Mouse (Mus musculus) MEL (cell line): ENCODE results near the gene Ticam1. TPM values are rescaled to one million over a fixed set of nuclear protein-coding genes. Genes with fewer than 3 reads are reported as not detected.

ENCODE experiments used
- DNase-seq: peaks from one replicate; pipeline ENCODE4 v3.0.0; 2011; ENCODE audit warnings: low read depth, low spot score
- H3K27ac ChIP-seq: 2 replicates; pipeline ENCODE4 v1.5.1; 2012; ENCODE audit warnings: low read depth, mild to moderate bottlenecking, control low read depth, low read length, moderate library complexity; ENCODE audit not compliant: control insufficient read depth
- H3K27me3 ChIP-seq, 2 experiments: fragments of 150-350 bp in 1 of 2; sonication (generic) in 1 of 2; 2 replicates each; pipeline ENCODE4 v1.6.1; 2012; ENCODE audit warnings: low read length in 2 of 2, mild to moderate bottlenecking in 2 of 2, improper control_type of control experiment in 1 of 2, moderate library complexity in 1 of 2; ENCODE audit not compliant: insufficient read depth in 2 of 2, control insufficient read depth in 1 of 2
- H3K36me3 ChIP-seq, 2 experiments: 2 replicates each; pipeline ENCODE4 v1.6.1; 2012 to 2014; ENCODE audit warnings: low read length in 2 of 2, improper control_type of control experiment in 1 of 2, inconsistent platforms in 1 of 2, mild to moderate bottlenecking in 1 of 2; ENCODE audit not compliant: insufficient read depth in 2 of 2, control insufficient read depth in 1 of 2
- H3K4me1 ChIP-seq, 2 experiments: fragments of 150-350 bp in 1 of 2; sonication (generic) in 1 of 2; 2 replicates each; pipeline ENCODE4 v1.6.1; 2012; ENCODE audit warnings: low read length in 2 of 2, improper control_type of control experiment in 1 of 2, mild to moderate bottlenecking in 1 of 2; ENCODE audit not compliant: insufficient read depth in 2 of 2, control insufficient read depth in 1 of 2
- H3K4me3 ChIP-seq, 2 experiments: fragments of 150-350 bp in 1 of 2; sonication (generic) in 1 of 2; 2 replicates each; pipeline ENCODE4 v1.5.1; 2012; ENCODE audit warnings: low read depth in 2 of 2, low read length in 2 of 2, mild to moderate bottlenecking in 2 of 2, moderate library complexity in 2 of 2, control low read depth in 1 of 2, improper control_type of control experiment in 1 of 2; ENCODE audit not compliant: control insufficient read depth in 1 of 2, insufficient read depth in 1 of 2
- H3K79me2 ChIP-seq: 2 replicates; pipeline ENCODE4 v1.6.1; 2012; ENCODE audit warnings: mild to moderate bottlenecking, low read length, moderate library complexity; ENCODE audit not compliant: control insufficient read depth, poor library complexity, insufficient read depth
- H3K9ac ChIP-seq: 2 replicates; pipeline ENCODE4 v1.6.1; 2012; ENCODE audit warnings: low read depth, mild to moderate bottlenecking, control low read depth, low read length, moderate library complexity; ENCODE audit not compliant: control insufficient read depth, poor library complexity, severe bottlenecking
- H3K9me3 ChIP-seq: fragments of 150-350 bp; sonication (generic); replicated peaks from 2 replicates; pipeline ENCODE4 v1.6.1; 2012; ENCODE audit warnings: mild to moderate bottlenecking, low read length, improper control_type of control experiment, moderate library complexity; ENCODE audit not compliant: insufficient read depth
- CTCF ChIP-seq, 3 experiments: IDR thresholded peaks in 2 of 3; conservative IDR thresholded peaks in 1 of 3; 2 replicates each; pipeline ENCODE4 v1.5.1; 2011 to 2012; ENCODE audit warnings: low read length in 3 of 3, low read depth in 2 of 3, mild to moderate bottlenecking in 2 of 3, improper control_type of control experiment in 1 of 3, inconsistent platforms in 1 of 3, mixed read lengths in 1 of 3, moderate library complexity in 1 of 3; ENCODE audit not compliant: control insufficient read depth in 1 of 3, insufficient read depth in 1 of 3, poor library complexity in 1 of 3, severe bottlenecking in 1 of 3
- E2F4 ChIP-seq: IDR thresholded peaks from 2 replicates; pipeline ENCODE4 v1.6.1; 2011; ENCODE audit warnings: low read depth, low read length, improper control_type of control experiment, borderline replicate concordance
- ELF1 ChIP-seq: IDR thresholded peaks from 2 replicates; pipeline ENCODE4 v1.6.1; 2014; ENCODE audit warnings: low read depth, mild to moderate bottlenecking, inconsistent platforms, low read length, improper control_type of control experiment, moderate library complexity
- EP300 ChIP-seq, 2 experiments: IDR thresholded peaks; 2 replicates each; pipeline ENCODE4 v1.6.1; 2011; ENCODE audit warnings: improper control_type of control experiment in 2 of 2, low read length in 2 of 2, low read depth in 1 of 2, mild to moderate bottlenecking in 1 of 2
- ETS1 ChIP-seq: IDR thresholded peaks from 2 replicates; pipeline ENCODE4 v1.6.1; 2012; ENCODE audit warnings: low read depth, mild to moderate bottlenecking, inconsistent platforms, low read length, improper control_type of control experiment, moderate library complexity
- GABPA ChIP-seq: IDR thresholded peaks from 2 replicates; pipeline ENCODE4 v1.6.1; 2012; ENCODE audit warnings: low read depth, mild to moderate bottlenecking, inconsistent platforms, low read length, improper control_type of control experiment, moderate library complexity
- GATA1 ChIP-seq: IDR thresholded peaks from 2 replicates; pipeline ENCODE4 v1.6.1; 2011; ENCODE audit warnings: low read depth, low read length, improper control_type of control experiment
- HCFC1 ChIP-seq: IDR thresholded peaks from 2 replicates; pipeline ENCODE4 v1.6.1; 2012; ENCODE audit warnings: low read depth, mild to moderate bottlenecking, inconsistent platforms, low read length, improper control_type of control experiment, moderate library complexity
- JUND ChIP-seq: IDR thresholded peaks from 2 replicates; pipeline ENCODE4 v1.6.1; 2011; ENCODE audit warnings: low read depth, mild to moderate bottlenecking, improper control_type of control experiment, low read length
- KAT2A ChIP-seq: conservative IDR thresholded peaks from 2 replicates; pipeline ENCODE4 v1.6.1; 2012; ENCODE audit warnings: low read depth, low read length, improper control_type of control experiment, inconsistent platforms
- MAFK ChIP-seq: IDR thresholded peaks from 2 replicates; pipeline ENCODE4 v1.6.1; 2011; ENCODE audit warnings: low read depth, mild to moderate bottlenecking, low read length, improper control_type of control experiment, borderline replicate concordance
- MAX ChIP-seq: IDR thresholded peaks from 2 replicates; pipeline ENCODE4 v1.6.1; 2011; ENCODE audit warnings: low read length, improper control_type of control experiment
- MAZ ChIP-seq: IDR thresholded peaks from 2 replicates; pipeline ENCODE4 v1.6.1; 2012; ENCODE audit warnings: low read depth, mild to moderate bottlenecking, inconsistent platforms, low read length, improper control_type of control experiment
- MXI1 ChIP-seq: IDR thresholded peaks from 2 replicates; pipeline ENCODE4 v1.6.1; 2011; ENCODE audit warnings: mild to moderate bottlenecking, low read depth, low read length, improper control_type of control experiment
- MYC ChIP-seq: IDR thresholded peaks from 2 replicates; pipeline ENCODE4 v1.6.1; 2011; ENCODE audit warnings: low read depth, mild to moderate bottlenecking, low read length, improper control_type of control experiment, moderate library complexity
- NELFE ChIP-seq: IDR thresholded peaks from 2 replicates; pipeline ENCODE4 v1.6.1; 2011; ENCODE audit warnings: low read depth, low read length, improper control_type of control experiment
- NRF1 ChIP-seq: IDR thresholded peaks from 2 replicates; pipeline ENCODE4 v1.6.1; 2014; ENCODE audit warnings: low read depth, mild to moderate bottlenecking, inconsistent platforms, low read length, improper control_type of control experiment, moderate library complexity; ENCODE audit not compliant: poor library complexity, insufficient read depth, severe bottlenecking
- POLR2A ChIP-seq, 2 experiments: IDR thresholded peaks; 2 replicates each; pipeline ENCODE4 v1.6.1; 2011 to 2012; ENCODE audit warnings: low read length in 2 of 2, mild to moderate bottlenecking in 2 of 2, control low read depth in 1 of 2, improper control_type of control experiment in 1 of 2, low read depth in 1 of 2, moderate library complexity in 1 of 2; ENCODE audit not compliant: control insufficient read depth in 1 of 2, insufficient read depth in 1 of 2, poor library complexity in 1 of 2
- POLR2AphosphoS2 ChIP-seq: IDR thresholded peaks from 2 replicates; pipeline ENCODE4 v1.6.1; 2011; ENCODE audit warnings: low read length, improper control_type of control experiment
- RAD21 ChIP-seq: IDR thresholded peaks from 2 replicates; pipeline ENCODE4 v1.6.1; 2011; ENCODE audit warnings: mild to moderate bottlenecking, low read depth, low read length, improper control_type of control experiment
- RCOR1 ChIP-seq: IDR thresholded peaks from 2 replicates; pipeline ENCODE4 v1.6.1; 2012; ENCODE audit warnings: low read depth, mild to moderate bottlenecking, inconsistent platforms, low read length, improper control_type of control experiment
- SIN3A ChIP-seq: IDR thresholded peaks from 2 replicates; pipeline ENCODE4 v1.6.1; 2012; ENCODE audit warnings: low read length, improper control_type of control experiment, inconsistent platforms
- SMC3 ChIP-seq: IDR thresholded peaks from 2 replicates; pipeline ENCODE4 v1.6.1; 2011; ENCODE audit warnings: low read depth, low read length, improper control_type of control experiment
- TAL1 ChIP-seq: IDR thresholded peaks from 2 replicates; pipeline ENCODE4 v1.6.1; 2012; ENCODE audit warnings: mild to moderate bottlenecking, inconsistent platforms, low read length, moderate library complexity, mixed read lengths
- TBP ChIP-seq: IDR thresholded peaks from 2 replicates; pipeline ENCODE4 v1.8.0; 2011; ENCODE audit warnings: low read depth, low read length, improper control_type of control experiment
- TCF12 ChIP-seq: IDR thresholded peaks from 2 replicates; pipeline ENCODE4 v1.6.1; 2014; ENCODE audit warnings: low read depth, mild to moderate bottlenecking, inconsistent platforms, low read length, improper control_type of control experiment, moderate library complexity
- ZC3H11A ChIP-seq: IDR thresholded peaks from 2 replicates; pipeline ENCODE4 v1.6.1; 2012; ENCODE audit warnings: low read depth, mild to moderate bottlenecking, inconsistent platforms, low read length, improper control_type of control experiment
- ZNF384 ChIP-seq: IDR thresholded peaks from 2 replicates; pipeline ENCODE4 v1.6.1; 2012; ENCODE audit warnings: low read depth, mild to moderate bottlenecking, inconsistent platforms, low read length, improper control_type of control experiment
- polyA plus RNA-seq, 2 experiments: library from polyadenylated mRNA; stranded (reverse) in 1 of 2; unstranded in 1 of 2; fragments of >175 nt in 1 of 2; fragments of >200 nt in 1 of 2; gene quantifications; 2 replicates each; pipeline versions ENCODE4 v1.2.1 to v1.2.4; 2012; ENCODE audit warnings: low replicate concordance in 2 of 2, low read depth in 1 of 2; ENCODE audit not compliant: insufficient read length in 2 of 2, insufficient read depth in 1 of 2, missing spikeins in 1 of 2
- total RNA-seq: library from RNA; depleted of rRNA; stranded (reverse); fragments of 300-350 nt; gene quantifications from 2 replicates; pipeline ENCODE4 v1.2.3, GENCODE M21; 2012

The Ticam1 gene
- total and polyA plus RNA-seq, 3 experiments = 4.6 to 8.7 TPM; not detected in 1

DNA sequence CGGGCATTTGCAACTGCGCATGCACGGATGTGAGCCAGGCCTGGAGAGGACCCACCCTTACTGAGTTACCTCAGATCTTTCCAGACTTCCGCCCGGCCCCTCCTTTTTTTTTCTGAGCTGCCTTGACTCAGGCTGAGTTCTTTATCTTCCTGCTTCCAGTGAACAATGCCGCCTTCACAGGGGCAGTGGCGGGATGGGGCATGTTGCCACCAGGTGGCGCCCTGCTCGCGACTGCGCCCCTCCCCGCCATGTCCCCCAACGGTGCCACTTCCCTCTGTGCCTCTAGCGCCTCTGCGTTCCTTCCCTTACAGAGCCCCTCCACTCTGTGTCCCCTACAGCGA lies 14.6 kb upstream of the Ticam1 start:
- TF ChIP-seq MAX (peak; percentile 67), MAFK (no peak), MYC (0 out of 2 replicates have a peak, but pooled peaks have one; percentile 65), GATA1 (peak; percentile 58), MAZ (peak; percentile 85; the same call in 1 of the 2 replicates), RAD21 (peak; percentile 32), RCOR1 (no peak), MXI1 (no peak), EP300 (IDR thresholded peaks at IDR 0.05; ENCODE audit: low read depth in 1 of 2, low read length in 2 of 2) (peak in 1 of 2 experiments; percentile 44; a peak in 2 of 4 replicates), E2F4 (peak; percentile 66; the same call in 1 of the 2 replicates), TAL1 (peak; percentile 23; the same call in 1 of the 2 replicates), TCF12 (peak; percentile 62; the same call in 1 of the 2 replicates), NRF1 (peak; percentile 74), SMC3 (peak; percentile 79), ZC3H11A (no peak), SIN3A (peak; percentile 56; the same call in 1 of the 2 replicates), ELF1 (peak; percentile 93), NELFE (no peak; the same call in 1 of the 2 replicates), POLR2AphosphoS2 (no peak), ETS1 (peak; percentile 78; the same call in 1 of the 2 replicates), HCFC1 (peak; percentile 86), TBP (peak; percentile 58; the same call in 1 of the 2 replicates), GABPA (no peak), KAT2A (no peak), ZNF384 (peak; percentile 95), CTCF (IDR thresholded peaks at IDR 0.05 in 2 of 3, conservative IDR thresholded peaks at IDR 0.05 in 1 of 3; ENCODE audit: control insufficient read depth in 1 of 3, insufficient read depth in 1 of 3, low read depth in 2 of 3, low read length in 3 of 3, poor library complexity in 1 of 3, severe bottlenecking in 1 of 3) (peak; percentile 73 to 94 (median 93)), JUND (no peak), POLR2A (IDR thresholded peaks at IDR 0.05; ENCODE audit: control insufficient read depth in 1 of 2, insufficient read depth in 1 of 2, low read depth in 1 of 2, low read length in 2 of 2, poor library complexity in 1 of 2) (peak; percentile 52 to 61; a peak in 3 of 4 replicates)
- peaks cover 0 to 21% of the 10 kb centered on the region in 2 experiments; a peak in 2 of 4 replicates for H3K36me3 ChIP-seq
- H3K27me3 ChIP-seq = no peaks in the 10 kb centered on the region
- peak overlapping the region; percentile 20 to 51 for H3K4me3 ChIP-seq
- H3K9ac ChIP-seq = peak overlapping the region; percentile 80
- peaks cover 6 to 36% of the 10 kb centered on the region in 2 experiments; a peak in 3 of 4 replicates for H3K4me1 ChIP-seq
- no peaks in the 10 kb centered on the region; the same call in 1 of the 2 replicates for H3K79me2 ChIP-seq
- H3K27ac ChIP-seq = peak overlapping the region; percentile 88
- DNase-seq = peak; percentile 98
- H3K9me3 ChIP-seq = no peaks in the 10 kb centered on the region
